Mouse (Mus musculus): ENCODE results near the gene H2-T23. TPM values are rescaled to one million over a fixed set of nuclear protein-coding genes. Genes with fewer than 3 reads are reported as not detected.

H2-T23 gene
- total and polyA plus RNA-seq, 3 experiments = 12.2 to 18.3 TPM; not detected in 1

- TF ChIP-seq BHLHE40 (IDR thresholded peaks at IDR 0.05; ENCODE audit: borderline replicate concordance, low read depth, low read length) (no peak), GABPA (IDR thresholded peaks at IDR 0.05; ENCODE audit: low read depth, low read length) (no peak), UBTF (IDR thresholded peaks at IDR 0.05; ENCODE audit: borderline replicate concordance, insufficient read depth, low read depth, low read length) (no peak), ZNF384 (IDR thresholded peaks at IDR 0.05; ENCODE audit: low read depth, low read length) (no peak), HCFC1 (IDR thresholded peaks at IDR 0.05; ENCODE audit: low read depth, low read length) (peak; percentile 87), SIN3A (IDR thresholded peaks at IDR 0.05; ENCODE audit: low read length) (peak; percentile 94), RAD21 (IDR thresholded peaks at IDR 0.05; ENCODE audit: low read depth, low read length) (no peak), SMC3 (IDR thresholded peaks at IDR 0.05; ENCODE audit: low read depth, low read length) (no peak), MEF2A (IDR thresholded peaks at IDR 0.05; ENCODE audit: extremely low read depth, insufficient replicate concordance, low read depth, low read length, poor library complexity, severe bottlenecking) (no peak), ZKSCAN1 (IDR thresholded peaks at IDR 0.05; ENCODE audit: low read depth, low read length) (no peak), TBP (IDR thresholded peaks at IDR 0.05; ENCODE audit: low read depth, low read length) (peak; percentile 95), ZC3H11A (IDR thresholded peaks at IDR 0.05; ENCODE audit: low read depth, low read length) (no peak), CHD1 (IDR thresholded peaks at IDR 0.05; ENCODE audit: low read depth, low read length) (0 out of 2 replicates have a peak, but pooled peaks have one; percentile 60), POLR2AphosphoS2 (IDR thresholded peaks at IDR 0.05; ENCODE audit: low read length) (peak; percentile 83; the same call in 1 of the 2 replicates), USF2 (IDR thresholded peaks at IDR 0.05; ENCODE audit: borderline replicate concordance in 1 of 2, insufficient read depth in 1 of 2, low read depth in 1 of 2, low read length in 2 of 2) (no peak), MAX (IDR thresholded peaks at IDR 0.05; ENCODE audit: low read length) (peak; percentile 56; the same call in 1 of the 2 replicates)
These were observed 38.3 kb downstream of the H2-T23 start (continued) for GRCm38 (mm10) chr17:35994175-35994878.

GRCm38 (mm10) chr17:35993675-35994074 is 39.0 kb downstream of the H2-T23 start:
- H3K36me3 ChIP-seq (ENCODE audit: control insufficient read depth in 1 of 2, insufficient read depth in 2 of 2, low read length in 2 of 2) = peaks cover 0 to 11% of the 10 kb centered on the region in 2 experiments; a peak in 2 of 4 replicates
- no peaks in the 10 kb centered on the region for H3K9me3 ChIP-seq (replicated peaks; ENCODE audit: insufficient read depth, low read length)
- no peaks in the 10 kb centered on the region for H3K27me3 ChIP-seq (ENCODE audit: control insufficient read depth in 1 of 2, insufficient read depth in 2 of 2, low read length in 2 of 2)
- H3K79me2 ChIP-seq (ENCODE audit: control insufficient read depth, insufficient read depth, low read length, poor library complexity) = peaks cover 25% of the 10 kb centered on the region
- H3K4me3 ChIP-seq (ENCODE audit: control insufficient read depth in 1 of 2, insufficient read depth in 1 of 2, low read depth in 2 of 2, low read length in 2 of 2) = peak overlapping the region; percentile 21 to 73; a peak in 3 of 4 replicates
- H3K4me1 ChIP-seq (ENCODE audit: control insufficient read depth in 1 of 2, insufficient read depth in 2 of 2, low read length in 2 of 2) = peaks cover 3 to 5% of the 10 kb centered on the region in 2 experiments
- peak overlapping the region; percentile 26; the same call in 1 of the 2 replicates for H3K27ac ChIP-seq (ENCODE audit: control insufficient read depth, low read depth, low read length)
- peak; percentile 90 for DNase-seq (ENCODE audit: low read depth, low spot score)
- peak overlapping the region; percentile 57 for H3K9ac ChIP-seq (ENCODE audit: control insufficient read depth, low read depth, low read length, poor library complexity, severe bottlenecking)
- TF ChIP-seq MAFK (IDR thresholded peaks at IDR 0.05; ENCODE audit: borderline replicate concordance, low read depth, low read length) (no peak), MAZ (IDR thresholded peaks at IDR 0.05; ENCODE audit: low read depth, low read length) (no peak), CTCF (IDR thresholded peaks at IDR 0.05 in 2 of 3, conservative IDR thresholded peaks at IDR 0.05 in 1 of 3; ENCODE audit: control insufficient read depth in 1 of 3, insufficient read depth in 1 of 3, low read depth in 2 of 3, low read length in 3 of 3, poor library complexity in 1 of 3, severe bottlenecking in 1 of 3) (peak; percentile 99), TAL1 (IDR thresholded peaks at IDR 0.05; ENCODE audit: low read length) (no peak), BHLHE40 (IDR thresholded peaks at IDR 0.05; ENCODE audit: borderline replicate concordance, low read depth, low read length) (0 out of 2 replicates have a peak, but pooled peaks have one; percentile 4), TBP (IDR thresholded peaks at IDR 0.05; ENCODE audit: low read depth, low read length) (no peak), TCF12 (IDR thresholded peaks at IDR 0.05; ENCODE audit: low read depth, low read length) (no peak), ZKSCAN1 (IDR thresholded peaks at IDR 0.05; ENCODE audit: low read depth, low read length) (no peak), POLR2AphosphoS2 (IDR thresholded peaks at IDR 0.05; ENCODE audit: low read length) (no peak), NELFE (IDR thresholded peaks at IDR 0.05; ENCODE audit: low read depth, low read length) (no peak), ELF1 (IDR thresholded peaks at IDR 0.05; ENCODE audit: low read depth, low read length) (no peak), CHD1 (IDR thresholded peaks at IDR 0.05; ENCODE audit: low read depth, low read length) (no peak), RCOR1 (IDR thresholded peaks at IDR 0.05; ENCODE audit: low read depth, low read length) (no peak), POLR2A (IDR thresholded peaks at IDR 0.05; ENCODE audit: control insufficient read depth in 1 of 2, insufficient read depth in 1 of 2, low read depth in 1 of 2, low read length in 2 of 2, poor library complexity in 1 of 2) (no peak), ZMIZ1 (IDR thresholded peaks at IDR 0.05; ENCODE audit: low read depth, low read length) (no peak), JUND (IDR thresholded peaks at IDR 0.05; ENCODE audit: low read depth, low read length) (no peak), HCFC1 (IDR thresholded peaks at IDR 0.05; ENCODE audit: low read depth, low read length) (peak; percentile 75), NRF1 (IDR thresholded peaks at IDR 0.05; ENCODE audit: insufficient read depth, low read depth, low read length, poor library complexity, severe bottlenecking) (peak; percentile 39; the same call in 1 of the 2 replicates), MEF2A (IDR thresholded peaks at IDR 0.05; ENCODE audit: extremely low read depth, insufficient replicate concordance, low read depth, low read length, poor library complexity, severe bottlenecking) (no peak), MAX (IDR thresholded peaks at IDR 0.05; ENCODE audit: low read length) (no peak), CHD2 (IDR thresholded peaks at IDR 0.05; ENCODE audit: low read length) (no peak), E2F4 (IDR thresholded peaks at IDR 0.05; ENCODE audit: borderline replicate concordance, low read depth, low read length) (no peak), POLR2AphosphoS5 (IDR thresholded peaks at IDR 0.05; ENCODE audit: borderline replicate concordance, low read depth, low read length) (no peak)

Data from MEL (cell line).